Mouse (Mus musculus) lung, embryonic 16.5 days (tissue): ENCODE measurements around the gene Gm7879. TPM values are rescaled to one million over a fixed set of nuclear protein-coding genes. Genes with fewer than 3 reads are reported as not detected.

Experiments used
- ATAC-seq: fragments of 200-750 bp; cut with Nextera tagmentation; 2 replicates; pipeline ENCODE4 v1.8.0; 2017; ENCODE audit warnings: low read depth, mild to moderate bottlenecking, moderate library complexity
- H3K27ac ChIP-seq: fragments of 300-500 bp; sonication (generic); 2 replicates; pipeline ENCODE4 v1.5.1; 2014; ENCODE audit warnings: mild to moderate bottlenecking, control low read depth, low read length
- H3K27me3 ChIP-seq: fragments of 300-500 bp; sonication (generic); 2 replicates; pipeline ENCODE4 v1.6.1; 2014; ENCODE audit warnings: low read depth, low read length, mixed read lengths; ENCODE audit not compliant: control insufficient read depth, insufficient read depth
- H3K36me3 ChIP-seq: fragments of 300-500 bp; sonication (generic); 2 replicates; pipeline ENCODE4 v1.6.1; 2014; ENCODE audit warnings: low read length; ENCODE audit not compliant: control insufficient read depth, insufficient read depth
- H3K4me1 ChIP-seq: fragments of 300-500 bp; sonication (generic); replicated peaks from 2 replicates; pipeline ENCODE4 v1.6.1; 2014; ENCODE audit warnings: low read length, mixed read lengths; ENCODE audit not compliant: control insufficient read depth, insufficient read depth
- H3K4me2 ChIP-seq: fragments of 300-500 bp; sonication (generic); 2 replicates; pipeline ENCODE4 v1.6.1; 2014; ENCODE audit warnings: low read depth, low read length, control low read depth
- H3K4me3 ChIP-seq: fragments of 300-500 bp; sonication (generic); 2 replicates; pipeline ENCODE4 v1.5.1; 2014; ENCODE audit warnings: mild to moderate bottlenecking, low read length, control low read depth
- H3K9ac ChIP-seq: fragments of 300-500 bp; sonication (generic); 2 replicates; pipeline ENCODE4 v1.6.1; 2014; ENCODE audit warnings: low read length, control low read depth
- H3K9me3 ChIP-seq: fragments of 300-500 bp; sonication (generic); 2 replicates; pipeline ENCODE4 v1.6.1; 2016; ENCODE audit warnings: low read length; ENCODE audit not compliant: control insufficient read depth
- WGBS: fragments of 180-500 bp; shearing (Covaris S2); extraction: QIAGEN DNeasy Blood & Tissue Kit; methylation state at CpG from one replicate; pipeline ENCODE4 v1.1.7; 2014; 5-methylcytosine and 5-hydroxymethylcytosine counted together
- polyA plus RNA-seq: library from polyadenylated mRNA; unstranded; fragments of >200 nt; fragmentation: Nextera tagmentation; extraction: Ambion mirVana; gene quantifications from 2 replicates; pipeline ENCODE4 v1.2.1, GENCODE M21; 2015

Gene Gm7879
- polyA plus RNA-seq, 1 experiment from 2014 or later = 0.68 TPM

DNA sequence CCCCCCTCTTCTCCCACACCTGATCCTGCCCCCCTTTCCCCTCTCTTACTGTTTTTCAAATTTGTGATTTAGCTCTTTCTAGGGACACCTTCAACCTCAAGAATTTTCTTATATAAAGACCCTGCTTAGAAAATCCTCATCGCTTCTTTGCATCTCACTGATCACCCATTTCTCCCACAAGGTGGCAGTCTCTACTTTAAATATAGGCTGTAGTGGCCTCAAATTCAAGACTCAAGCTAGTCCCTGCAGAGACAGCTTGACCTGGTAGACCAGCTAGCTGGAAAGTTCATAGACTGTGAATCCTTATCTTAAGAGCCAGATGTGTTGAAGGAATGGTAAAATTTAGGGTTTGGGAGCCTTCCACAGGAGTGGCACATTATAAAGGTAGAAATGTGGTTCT lies 20.6 kb upstream of the Gm7879 start:
- 22% methylated on average over 1 of the region's 1 CpGs for WGBS
- H3K36me3 ChIP-seq = no peaks in the 10 kb centered on the region
- H3K27ac ChIP-seq = no peak overlapping the region
- H3K9me3 ChIP-seq = no peaks in the 10 kb centered on the region
- H3K9ac ChIP-seq = no peak overlapping the region
- no peaks in the 10 kb centered on the region for H3K27me3 ChIP-seq
- H3K4me3 ChIP-seq = no peak overlapping the region
- ATAC-seq = no peak
- H3K4me1 ChIP-seq = no peaks in the 10 kb centered on the region
- no peak overlapping the region for H3K4me2 ChIP-seq

DNA sequence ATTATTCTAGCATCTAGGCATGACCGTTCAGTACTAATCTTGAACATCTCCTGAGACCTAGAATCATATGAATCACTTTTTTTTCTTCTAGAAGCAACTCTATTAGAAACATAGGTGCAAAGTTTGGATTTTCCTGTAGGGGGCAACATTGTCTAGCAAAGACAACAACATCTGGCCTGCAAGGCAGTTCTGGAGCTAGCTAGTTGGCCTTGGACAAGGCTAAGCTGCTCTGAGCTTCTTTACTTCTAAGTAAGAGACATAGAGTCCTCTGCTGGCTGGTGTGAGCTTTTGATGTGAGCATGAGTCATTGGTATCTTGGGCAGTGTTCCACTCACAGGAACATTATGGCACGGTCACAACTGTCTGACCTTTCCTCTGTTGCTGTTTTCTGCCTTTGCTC lies 18.8 kb upstream of the Gm7879 start:
- ATAC-seq = no peak
- Histone ChIP-seq H3K4me1 (no peaks in the 10 kb centered on the region), H3K27me3 (no peaks in the 10 kb centered on the region), H3K27ac (no peak overlapping the region), H3K36me3 (no peaks in the 10 kb centered on the region), H3K9me3 (no peaks in the 10 kb centered on the region), H3K4me2 (no peak overlapping the region), H3K4me3 (no peak overlapping the region), H3K9ac (no peak overlapping the region)
- WGBS = 61% methylated on average over 2 of the region's 2 CpGs

DNA sequence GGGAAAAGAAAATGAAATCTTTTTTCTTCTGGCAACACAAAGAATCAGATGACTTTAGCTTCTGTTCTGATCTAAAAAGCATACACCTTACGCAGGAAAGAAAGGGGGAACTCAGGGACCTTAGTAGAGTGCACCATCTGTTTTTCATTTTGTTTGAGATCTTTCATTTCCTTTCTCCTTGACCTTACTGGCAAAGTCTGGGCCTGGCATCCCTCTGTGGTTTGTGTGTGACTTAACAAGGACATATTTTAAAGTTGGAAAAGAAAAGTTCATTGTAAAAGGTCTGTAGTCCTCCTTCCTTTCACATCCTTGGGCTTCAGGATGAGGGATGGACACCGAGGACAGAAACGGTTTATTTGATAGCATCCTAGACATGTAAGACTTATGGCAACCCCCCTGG lies 17.0 kb upstream of the Gm7879 start:
- Histone ChIP-seq H3K4me1 (no peaks in the 10 kb centered on the region), H3K27me3 (no peaks in the 10 kb centered on the region), H3K27ac (no peak overlapping the region), H3K9me3 (no peaks in the 10 kb centered on the region), H3K4me2 (no peak overlapping the region), H3K36me3 (no peaks in the 10 kb centered on the region), H3K9ac (no peak overlapping the region), H3K4me3 (no peak overlapping the region)
- no peak for ATAC-seq
- WGBS = 89% methylated on average over 3 of the region's 3 CpGs

DNA sequence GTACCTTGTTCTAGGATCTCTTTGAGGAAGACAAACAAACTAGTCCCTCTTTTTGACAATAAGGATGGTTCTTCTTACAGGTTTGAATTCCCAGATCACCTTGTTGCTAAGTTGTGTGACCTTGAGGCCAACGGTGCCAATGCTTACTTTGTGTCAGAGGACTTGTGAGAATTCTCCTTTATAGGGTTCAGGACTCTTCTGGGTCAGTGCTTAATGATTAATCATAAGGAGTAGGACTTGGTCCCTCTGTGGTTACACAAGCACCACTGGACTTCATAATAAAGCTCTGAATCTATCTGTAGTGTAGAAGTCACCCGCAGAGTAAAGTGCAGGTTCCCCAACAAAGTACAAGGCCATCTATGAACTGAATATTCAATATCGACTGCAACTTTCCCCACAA lies 8.3 kb upstream of the Gm7879 start:
- H3K4me1 ChIP-seq = no peaks in the 10 kb centered on the region
- no peak overlapping the region for H3K9ac ChIP-seq
- H3K36me3 ChIP-seq = no peaks in the 10 kb centered on the region
- ATAC-seq = no peak
- no peak overlapping the region for H3K27ac ChIP-seq
- no peak overlapping the region for H3K4me3 ChIP-seq
- no peaks in the 10 kb centered on the region for H3K9me3 ChIP-seq
- H3K4me2 ChIP-seq = no peak overlapping the region
- no peaks in the 10 kb centered on the region for H3K27me3 ChIP-seq
- 65% methylated on average over 3 of the region's 3 CpGs for WGBS

DNA sequence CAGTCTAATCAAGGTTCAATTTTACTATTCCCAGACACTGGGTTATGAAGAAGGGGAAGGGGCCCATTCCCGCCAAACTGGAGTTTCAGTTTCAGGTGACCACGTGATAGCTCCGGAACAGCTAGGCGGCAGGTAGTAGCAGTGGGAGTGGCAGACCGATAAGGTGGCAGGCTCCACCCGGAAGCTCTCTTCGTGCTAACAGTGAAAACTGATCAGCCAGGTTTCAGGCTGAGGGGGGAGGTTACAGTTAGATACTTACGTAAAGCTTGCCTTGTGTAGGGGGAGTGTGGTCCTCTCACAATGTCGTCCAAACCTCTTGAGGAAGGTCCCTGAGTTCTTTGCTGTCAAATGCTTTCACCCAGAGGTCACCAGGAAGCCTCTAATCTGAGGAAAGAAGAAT lies 3.7 kb upstream of the Gm7879 start:
- H3K4me3 ChIP-seq = no peak overlapping the region
- no peak overlapping the region for H3K4me2 ChIP-seq
- no peaks in the 10 kb centered on the region for H3K27me3 ChIP-seq
- no peak for ATAC-seq
- no peak overlapping the region for H3K27ac ChIP-seq
- no peak overlapping the region for H3K9ac ChIP-seq
- no peaks in the 10 kb centered on the region for H3K36me3 ChIP-seq
- 38% methylated on average over 9 of the region's 9 CpGs for WGBS
- no peaks in the 10 kb centered on the region for H3K4me1 ChIP-seq
- no peaks in the 10 kb centered on the region for H3K9me3 ChIP-seq

DNA sequence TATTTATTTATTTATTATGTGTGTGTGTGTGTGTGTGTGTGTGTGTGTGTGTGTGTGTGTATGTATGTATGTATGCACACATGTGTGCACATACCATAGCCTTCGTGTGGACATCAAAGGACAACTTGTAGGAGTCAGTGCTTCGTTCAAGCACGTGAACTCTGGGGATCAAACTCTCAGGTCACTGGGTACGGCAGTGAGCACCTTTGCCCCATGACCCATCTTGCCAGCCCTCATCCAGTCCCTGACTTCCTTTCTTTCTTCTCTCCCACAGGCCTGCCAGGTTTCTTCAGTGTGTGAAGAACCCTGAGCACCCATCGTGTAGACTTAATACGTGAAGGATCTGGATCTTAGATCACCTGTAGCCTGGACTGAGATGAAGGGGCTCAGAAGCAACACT lies 2.9 kb upstream of the Gm7879 start:
- H3K4me2 ChIP-seq = no peak overlapping the region
- 87% methylated on average over 6 of the region's 6 CpGs for WGBS
- no peaks in the 10 kb centered on the region for H3K9me3 ChIP-seq
- no peak for ATAC-seq
- H3K9ac ChIP-seq = no peak overlapping the region
- H3K27me3 ChIP-seq = no peaks in the 10 kb centered on the region
- no peaks in the 10 kb centered on the region for H3K4me1 ChIP-seq
- H3K4me3 ChIP-seq = no peak overlapping the region
- H3K27ac ChIP-seq = no peak overlapping the region
- H3K36me3 ChIP-seq = no peaks in the 10 kb centered on the region

DNA sequence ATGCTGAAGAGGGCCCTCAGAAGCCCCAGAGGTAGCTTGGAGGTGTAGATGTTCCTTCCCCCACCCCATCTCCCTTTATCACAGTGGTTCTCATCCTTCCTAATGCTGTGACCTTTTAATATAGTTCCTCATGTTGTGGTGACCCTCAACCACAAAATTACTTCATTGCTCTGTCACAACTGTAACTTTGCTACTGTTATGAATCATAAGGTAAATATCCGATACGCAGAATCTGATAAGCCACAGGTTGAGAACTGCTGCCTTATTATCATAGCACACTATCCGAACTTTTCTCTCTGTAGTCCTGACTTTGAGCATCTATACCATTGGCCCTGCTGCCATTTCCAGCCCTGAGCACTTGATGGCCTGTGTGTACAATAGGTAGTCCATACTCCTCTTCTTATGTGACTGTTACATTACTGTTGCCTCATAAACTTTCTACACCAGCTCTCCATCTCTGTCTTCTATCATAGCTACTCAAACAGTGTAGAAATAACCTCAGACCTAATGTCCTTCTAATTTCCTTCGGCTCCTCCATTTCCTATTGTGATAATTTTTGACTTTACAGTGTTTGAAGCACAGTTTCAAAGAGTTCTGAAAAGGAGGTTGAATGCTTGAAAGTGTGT lies 2.4 kb downstream of the Gm7879 start:
- no peak overlapping the region for H3K9ac ChIP-seq
- H3K4me1 ChIP-seq = no peaks in the 10 kb centered on the region
- no peaks in the 10 kb centered on the region for H3K36me3 ChIP-seq
- no peak for ATAC-seq
- H3K4me2 ChIP-seq = no peak overlapping the region
- 78% methylated on average over 4 of the region's 4 CpGs for WGBS
- H3K27me3 ChIP-seq = no peaks in the 10 kb centered on the region
- H3K9me3 ChIP-seq = no peaks in the 10 kb centered on the region
- H3K27ac ChIP-seq = no peak overlapping the region
- no peak overlapping the region for H3K4me3 ChIP-seq

DNA sequence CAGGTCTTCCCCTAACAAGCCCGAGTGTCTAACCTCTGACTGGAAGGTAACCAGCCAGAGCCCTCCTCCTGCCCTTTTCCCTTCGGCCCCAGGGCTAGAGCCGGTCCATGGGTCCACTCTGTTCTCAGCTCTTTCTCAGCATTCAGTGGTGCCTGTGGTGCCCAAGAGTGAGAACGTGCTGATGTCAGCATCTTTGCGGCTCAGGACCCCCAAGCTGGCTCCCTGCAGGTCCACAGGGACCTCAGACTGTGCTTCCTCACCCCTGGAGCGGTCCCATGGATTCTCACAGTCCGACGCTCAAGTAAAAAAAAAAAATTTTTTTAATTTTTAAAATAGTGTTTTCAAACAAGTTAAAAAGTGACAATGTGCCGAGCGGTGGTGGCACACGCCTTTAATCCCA lies 8.9 kb downstream of the Gm7879 start:
- WGBS = 89% methylated on average over 11 of the region's 11 CpGs
- no peak for ATAC-seq
- H3K9me3 ChIP-seq = no peaks in the 10 kb centered on the region

DNA sequence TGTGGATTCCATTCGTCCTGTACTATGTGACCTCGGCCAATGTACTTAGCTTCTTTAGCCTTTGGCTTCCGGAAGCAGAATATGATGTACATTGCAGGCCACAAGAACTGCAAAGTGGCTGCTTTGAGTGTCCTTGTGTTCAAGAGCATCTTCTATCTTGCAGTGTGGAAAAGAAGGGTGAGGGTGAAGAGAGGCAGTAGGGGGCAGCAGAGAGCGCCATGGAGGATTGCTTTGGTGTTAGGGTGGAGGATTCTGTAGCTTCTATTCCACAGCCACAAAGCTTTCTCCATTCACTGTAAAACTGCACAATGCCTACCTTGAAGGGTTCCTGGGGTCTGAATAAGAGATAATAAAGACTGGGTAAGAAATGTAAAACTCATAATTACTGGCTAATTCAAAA lies 11.0 kb downstream of the Gm7879 start:
- Histone ChIP-seq H3K4me1 (no peaks in the 10 kb centered on the region), H3K27me3 (no peaks in the 10 kb centered on the region), H3K36me3 (no peaks in the 10 kb centered on the region), H3K9me3 (no peaks in the 10 kb centered on the region), H3K4me2 (no peak overlapping the region), H3K9ac (no peak overlapping the region), H3K27ac (no peak overlapping the region), H3K4me3 (no peak overlapping the region)
- WGBS = 24% methylated on average over 4 of the region's 4 CpGs
- peak; percentile 31; the same call in 1 of the 2 replicates for ATAC-seq

More for the DNA sequence above, 8.9 kb downstream of the Gm7879 start:
- no peak overlapping the region for H3K9ac ChIP-seq
- no peak overlapping the region for H3K27ac ChIP-seq
- H3K4me2 ChIP-seq = no peak overlapping the region
- no peaks in the 10 kb centered on the region for H3K36me3 ChIP-seq
- H3K4me3 ChIP-seq = no peak overlapping the region
- H3K27me3 ChIP-seq = no peaks in the 10 kb centered on the region
- H3K4me1 ChIP-seq = no peaks in the 10 kb centered on the region

DNA sequence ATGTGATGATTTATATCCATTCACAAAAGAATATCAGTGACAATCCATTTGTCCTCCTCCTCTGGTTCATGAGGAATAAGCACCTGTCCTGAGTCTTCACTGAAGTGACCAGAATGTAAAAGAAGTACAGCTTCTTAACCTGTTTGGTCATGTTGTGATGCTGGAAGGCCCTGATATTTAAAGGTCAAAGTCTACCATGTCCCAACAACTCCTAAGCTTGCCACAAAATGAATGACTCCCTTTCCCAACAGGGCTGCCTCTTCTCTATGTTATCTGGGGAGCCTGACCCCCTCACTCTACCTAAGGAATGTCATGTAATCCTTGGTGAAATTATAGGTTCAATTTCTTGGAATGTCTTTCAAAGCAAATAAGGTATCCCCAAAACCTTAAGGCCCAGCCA lies 14.8 kb downstream of the Gm7879 start:
- H3K27me3 ChIP-seq = no peaks in the 10 kb centered on the region
- ATAC-seq = no peak
- no peaks in the 10 kb centered on the region for H3K9me3 ChIP-seq
- no peaks in the 10 kb centered on the region for H3K4me1 ChIP-seq
- no peak overlapping the region for H3K4me3 ChIP-seq
- H3K27ac ChIP-seq = no peak overlapping the region
- no peak overlapping the region for H3K9ac ChIP-seq
- H3K4me2 ChIP-seq = no peak overlapping the region
- H3K36me3 ChIP-seq = no peaks in the 10 kb centered on the region
